Mouse (Mus musculus) hindbrain, postnatal 0 days (tissue): ENCODE measurements around the gene Ptges. TPM values are rescaled to one million over a fixed set of nuclear protein-coding genes. Genes with fewer than 3 reads are reported as not detected.

Source experiments
- ATAC-seq: fragments of 200-750 bp; cut with Nextera tagmentation; 2 replicates; pipeline ENCODE4 v1.8.0; 2017; ENCODE audit warnings: mild to moderate bottlenecking, moderate TSS enrichment, moderate library complexity
- DNase-seq: peaks from one replicate; pipeline ENCODE4 v3.0.0-alpha.2; 2015; ENCODE audit warnings: low spot score
- H3K27ac ChIP-seq: fragments of 300-500 bp; sonication (generic); 2 replicates; pipeline ENCODE4 v1.5.1; 2014; ENCODE audit warnings: mild to moderate bottlenecking
- H3K27me3 ChIP-seq: fragments of 300-500 bp; sonication (generic); 2 replicates; pipeline ENCODE4 v1.6.1; 2014; ENCODE audit warnings: low read length, mixed read lengths; ENCODE audit not compliant: insufficient read depth
- H3K36me3 ChIP-seq: fragments of 300-500 bp; sonication (generic); 2 replicates; pipeline ENCODE4 v1.6.1; 2014; ENCODE audit warnings: low read length, mixed read lengths; ENCODE audit not compliant: insufficient read depth
- H3K4me1 ChIP-seq: fragments of 300-500 bp; sonication (generic); 2 replicates; pipeline ENCODE4 v1.6.1; 2014; ENCODE audit warnings: antibody characterized with exemption, low read length, mixed read lengths; ENCODE audit not compliant: insufficient read depth
- H3K4me2 ChIP-seq: fragments of 300-500 bp; sonication (generic); 2 replicates; pipeline ENCODE4 v1.6.1; 2014; ENCODE audit warnings: low read depth, mild to moderate bottlenecking, low read length, moderate library complexity, mixed read lengths
- H3K4me3 ChIP-seq: fragments of 300-500 bp; sonication (generic); 2 replicates; pipeline ENCODE4 v1.5.1; 2014; ENCODE audit warnings: low read length
- H3K9ac ChIP-seq: fragments of 300-500 bp; sonication (generic); replicated peaks from 2 replicates; pipeline ENCODE4 v1.6.1; 2014; ENCODE audit warnings: mild to moderate bottlenecking, low read length, moderate library complexity, mixed read lengths
- H3K9me3 ChIP-seq: fragments of 300-500 bp; sonication (generic); 2 replicates; pipeline ENCODE4 v1.6.1; 2016; ENCODE audit warnings: low read length, mixed read lengths
- CTCF ChIP-seq: IDR thresholded peaks from 2 replicates; pipeline ENCODE4 v1.5.1; 2016; ENCODE audit warnings: antibody characterized with exemption, control low read depth, low read depth
- WGBS: fragments of 180-500 bp; shearing (Covaris S2); extraction: QIAGEN DNeasy Blood & Tissue Kit; methylation state at CpG from one replicate; pipeline ENCODE4 v1.1.7; 2014; 5-methylcytosine and 5-hydroxymethylcytosine counted together
- polyA plus RNA-seq: library from polyadenylated mRNA; unstranded; fragments of >200 nt; fragmentation: Nextera tagmentation; extraction: Ambion mirVana; gene quantifications from 2 replicates; pipeline ENCODE4 v1.2.1, GENCODE M21; 2015
- total RNA-seq: library from RNA; depleted of rRNA; stranded (reverse); fragments of >200 nt; gene quantifications from 2 replicates; pipeline ENCODE4 v1.2.3, GENCODE M21; 2014

Gene Ptges
- total and polyA plus RNA-seq, 2 experiments from 2014 or later, result 8.4 to 13.3 TPM

- 45% methylated on average over 11 of the region's 11 CpGs for WGBS
- no peak overlapping the region for H3K4me2 ChIP-seq
- H3K4me3 ChIP-seq, result no peak overlapping the region
- H3K9me3 ChIP-seq, result no peaks in the 10 kb centered on the region
- H3K27ac ChIP-seq, result peak overlapping the region; percentile 51; the same call in 1 of the 2 replicates
- H3K4me1 ChIP-seq, result 0 out of 2 replicates have a peak, but pooled peaks cover 3% of the 10 kb centered on the region
- H3K27me3 ChIP-seq, result no peaks in the 10 kb centered on the region
- no peak for ATAC-seq
- DNase-seq, result peak; percentile 35
- no peaks in the 10 kb centered on the region for H3K36me3 ChIP-seq
- no peak overlapping the region for H3K9ac ChIP-seq
- no peak for TF ChIP-seq CTCF
Measured at GRCm38 (mm10) chr2:30875621-30876432, 53.8 kb downstream of the Ptges start.

- Histone ChIP-seq H3K9me3 (no peaks in the 10 kb centered on the region), H3K9ac (no peak overlapping the region), H3K4me2 (no peak overlapping the region), H3K36me3 (no peaks in the 10 kb centered on the region), H3K27ac (peak overlapping the region; percentile 51; the same call in 1 of the 2 replicates), H3K4me1 (0 out of 2 replicates have a peak, but pooled peaks cover 3% of the 10 kb centered on the region), H3K27me3 (no peaks in the 10 kb centered on the region), H3K4me3 (no peak overlapping the region)
- DNase-seq, result no peak
- ATAC-seq, result no peak
- WGBS, result 57% methylated on average over 7 of the region's 7 CpGs
- no peak for TF ChIP-seq CTCF
Measured at GRCm38 (mm10) chr2:30875096-30875495, 54.6 kb downstream of the Ptges start.

DNA sequence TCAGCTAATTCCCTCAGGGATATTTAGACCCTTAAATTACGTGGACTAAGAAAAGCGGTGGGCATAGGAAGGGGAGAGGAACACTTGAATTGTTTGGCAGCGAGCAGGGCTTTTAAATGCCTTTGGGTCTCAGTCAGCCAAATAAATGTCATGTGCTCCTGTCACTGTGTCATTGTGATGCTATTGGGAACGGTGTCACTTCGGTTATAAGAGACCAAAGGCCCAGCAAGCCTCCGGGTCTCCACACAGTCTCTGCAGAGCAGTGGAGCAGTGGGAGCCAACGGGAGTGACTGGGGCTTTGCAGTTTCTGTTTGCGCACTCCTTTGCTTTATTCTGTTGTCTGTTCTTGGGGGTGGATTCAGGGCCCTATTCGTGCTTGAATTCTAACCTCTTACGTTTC lies 55.2 kb downstream of the Ptges start:
- H3K9me3 ChIP-seq, result no peaks in the 10 kb centered on the region
- 19% methylated on average over 10 of the region's 10 CpGs for WGBS
- H3K9ac ChIP-seq, result no peak overlapping the region
- no peak for TF ChIP-seq CTCF
- no peaks in the 10 kb centered on the region for H3K36me3 ChIP-seq
- H3K4me1 ChIP-seq, result 0 out of 2 replicates have a peak, but pooled peaks cover 3% of the 10 kb centered on the region
- no peaks in the 10 kb centered on the region for H3K27me3 ChIP-seq
- H3K4me2 ChIP-seq, result no peak overlapping the region
- no peak for ATAC-seq
- peak; percentile 32 for DNase-seq
- no peak overlapping the region for H3K4me3 ChIP-seq
- no peak overlapping the region for H3K27ac ChIP-seq

DNA sequence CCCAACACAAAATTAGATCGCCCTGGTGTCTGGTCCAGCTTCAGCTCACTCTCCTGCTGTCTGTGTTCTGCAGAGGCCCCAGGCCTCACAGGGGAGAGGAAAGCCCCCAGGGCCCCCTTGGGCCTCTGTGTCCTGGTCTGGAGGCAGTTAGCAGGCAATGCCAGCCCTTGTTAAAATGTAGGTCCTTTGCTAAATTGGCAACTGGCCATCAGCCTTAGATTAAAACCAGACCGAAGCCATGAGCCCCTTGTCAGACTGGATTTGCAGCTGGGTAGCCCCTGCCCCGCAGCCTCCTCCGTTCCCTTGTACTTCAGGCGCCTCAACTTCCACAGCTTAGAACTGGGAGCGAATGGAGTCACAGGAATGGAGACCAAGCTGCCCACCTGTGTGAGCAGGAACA lies 57.0 kb downstream of the Ptges start:
- TF ChIP-seq CTCF, result no peak
- Histone ChIP-seq H3K4me2 (no peak overlapping the region), H3K9me3 (no peaks in the 10 kb centered on the region), H3K27me3 (no peaks in the 10 kb centered on the region), H3K27ac (no peak overlapping the region), H3K36me3 (no peaks in the 10 kb centered on the region), H3K9ac (no peak overlapping the region), H3K4me1 (0 out of 2 replicates have a peak, but pooled peaks cover 3% of the 10 kb centered on the region), H3K4me3 (no peak overlapping the region)
- ATAC-seq, result no peak
- no peak for DNase-seq
- WGBS, result 73% methylated on average over 6 of the region's 6 CpGs

GRCm38 (mm10) chr2:30870863-30871262 lies 58.8 kb downstream of the Ptges start:
- ATAC-seq (peak; percentile 35; the same call in 1 of the 2 replicates), DNase-seq (peak; percentile 55)
- WGBS, result 46% methylated on average over 8 of the region's 8 CpGs

GRCm38 (mm10) chr2:30865426-30865825 lies 64.2 kb downstream of the Ptges start:
- 0 out of 2 replicates have a peak, but pooled peaks have one; percentile 24 for ATAC-seq
- H3K4me1 ChIP-seq, result 0 out of 2 replicates have a peak, but pooled peaks cover 4% of the 10 kb centered on the region
- no peak for DNase-seq
- H3K9me3 ChIP-seq, result no peaks in the 10 kb centered on the region
- peaks cover 3% of the 10 kb centered on the region; the same call in 1 of the 2 replicates for H3K27me3 ChIP-seq
- no peak overlapping the region for H3K9ac ChIP-seq
- 58% methylated on average over 3 of the region's 3 CpGs for WGBS
- no peak overlapping the region for H3K27ac ChIP-seq
- TF ChIP-seq CTCF, result no peak
- H3K4me3 ChIP-seq, result no peak overlapping the region
- H3K36me3 ChIP-seq, result no peaks in the 10 kb centered on the region
- no peak overlapping the region; the same call in 1 of the 2 replicates for H3K4me2 ChIP-seq

More at GRCm38 (mm10) chr2:30870863-30871262, 58.8 kb downstream of the Ptges start:
- TF ChIP-seq CTCF, result no peak
- Histone ChIP-seq H3K4me2 (no peak overlapping the region), H3K9ac (no peak overlapping the region), H3K36me3 (no peaks in the 10 kb centered on the region), H3K27ac (no peak overlapping the region), H3K9me3 (no peaks in the 10 kb centered on the region), H3K4me3 (no peak overlapping the region), H3K4me1 (0 out of 2 replicates have a peak, but pooled peaks cover 3% of the 10 kb centered on the region), H3K27me3 (no peaks in the 10 kb centered on the region)
